Mouse (Mus musculus): ENCODE data around the gene B3gnt4.
A peak's percentile ranks its signal among the peaks of the same experiment; 100 is the strongest.
"Not testable (repeated sequence)": the region's sequence is repeated elsewhere in the genome, so short reads cannot be mapped to it uniquely, and the experiment has no call there.

The B3gnt4 gene

DNA sequence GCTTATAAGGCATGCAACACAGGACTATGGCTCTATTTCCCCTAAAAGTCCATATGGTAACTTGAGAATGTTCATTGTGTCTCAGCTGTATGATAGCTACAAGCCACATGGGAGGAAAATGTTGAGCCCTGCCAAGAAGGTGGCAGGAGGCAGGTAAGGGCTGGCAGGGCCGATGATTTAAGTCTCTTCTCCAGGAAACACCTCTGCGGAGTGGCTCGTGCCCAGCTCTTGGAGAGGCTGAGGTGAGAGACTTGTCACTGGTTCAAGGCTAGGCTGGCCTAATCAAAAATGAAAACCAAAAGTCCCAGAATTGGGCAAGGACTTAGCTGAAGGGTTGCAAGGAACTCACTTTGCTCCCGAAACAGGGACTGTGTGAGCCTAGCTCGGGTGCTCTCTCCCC, at the start of gene B3gnt4:
B3gnt4 (plus strand) TSS at position 301 of the 400 bp plus-strand sequence.
- no peak for DNase-seq (ENCODE audit: low read depth, low spot score)

DNA sequence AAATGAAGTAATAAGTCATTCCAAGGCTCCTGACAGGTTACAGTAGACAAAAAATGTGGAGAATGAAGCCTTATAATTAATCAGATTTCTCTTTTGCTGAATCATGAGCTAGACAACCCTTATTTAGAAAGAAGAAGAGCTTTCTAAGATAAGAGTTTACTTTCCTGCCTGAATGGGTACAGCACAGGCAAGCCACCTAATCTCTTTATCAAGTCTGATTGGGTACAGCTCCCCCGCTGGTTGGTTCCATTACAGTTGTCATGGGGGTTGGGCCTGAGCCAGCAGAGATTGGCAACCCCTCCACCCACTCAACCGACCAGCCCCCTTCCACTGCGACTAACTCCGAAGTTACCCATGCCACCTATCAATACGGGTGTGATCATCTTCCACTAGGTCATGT, 48.8 kb upstream of the B3gnt4 start:
- no peak for DNase-seq (ENCODE audit: low read depth, low spot score)

DNA sequence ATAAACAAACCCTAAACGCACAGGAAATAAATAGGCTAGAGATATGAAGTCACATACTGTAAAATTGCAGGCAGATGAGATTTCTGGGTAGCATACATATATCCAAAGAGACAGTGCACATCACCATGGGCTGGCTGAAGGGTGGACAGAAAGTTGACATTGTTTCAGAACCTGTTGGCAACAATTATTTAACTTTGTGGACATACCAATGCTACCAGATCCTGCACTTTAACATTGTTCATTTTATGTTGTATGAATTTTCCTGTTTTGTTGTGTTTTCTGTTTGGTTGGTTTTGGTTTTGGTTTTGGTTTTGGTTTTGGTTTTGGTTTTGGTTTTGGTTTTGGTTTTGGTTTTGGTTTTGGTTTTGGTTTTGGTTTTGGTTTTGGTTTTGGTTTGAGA, 45.6 kb upstream of the B3gnt4 start:
- DNase-seq (ENCODE audit: low read depth, low spot score), result no peak

DNA sequence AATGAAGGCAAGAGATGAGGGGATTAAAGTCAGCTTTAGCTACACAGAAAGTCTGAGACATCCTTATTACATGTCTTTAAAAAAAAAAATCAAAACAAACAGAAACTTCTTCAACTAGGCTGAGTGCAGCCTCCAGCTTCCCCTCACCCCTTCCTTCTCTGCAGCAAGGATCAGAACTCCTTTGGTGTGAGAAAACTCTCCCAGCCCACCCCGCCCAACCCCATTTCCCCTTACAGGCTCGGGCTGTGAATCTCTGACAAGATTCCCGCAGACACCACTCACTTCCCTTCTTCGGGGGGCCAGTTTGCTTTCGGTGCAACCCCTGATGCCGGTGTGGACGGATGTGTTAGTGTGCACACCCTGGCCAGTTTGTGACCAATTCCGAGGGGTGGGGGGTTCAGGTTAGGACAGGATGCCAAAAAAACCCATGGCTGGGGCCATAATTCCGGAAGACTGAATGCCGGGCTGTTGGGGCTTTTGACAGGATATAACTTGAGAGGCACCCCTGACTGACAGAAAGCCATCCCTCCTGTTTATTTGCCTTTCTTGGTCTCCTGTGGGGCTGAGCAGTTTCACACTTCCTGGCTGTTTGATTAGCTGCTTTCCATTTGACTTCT, 39.4 kb upstream of the B3gnt4 start:
- no peak for DNase-seq (ENCODE audit: low read depth, low spot score)

DNA sequence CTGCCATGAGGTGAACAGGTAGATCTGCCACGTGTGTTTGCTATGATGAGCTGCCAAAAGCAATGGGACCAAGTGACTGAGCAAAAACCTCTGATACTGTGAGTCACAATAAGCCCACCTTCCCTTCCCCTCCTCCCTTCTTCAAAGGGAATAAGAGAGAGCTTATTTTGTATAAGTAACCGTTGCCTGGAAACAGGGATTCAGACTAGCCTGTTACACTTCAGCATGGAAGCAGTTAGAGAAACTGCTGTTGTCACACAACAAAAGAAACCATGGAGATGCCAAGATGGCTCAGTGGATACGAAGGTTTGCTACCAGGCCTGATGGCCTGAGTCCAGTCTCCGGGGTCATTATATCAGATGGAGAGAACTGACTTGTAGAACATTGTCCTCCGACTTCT, 36.4 kb upstream of the B3gnt4 start:
- no peak for DNase-seq (ENCODE audit: low read depth, low spot score)

DNA sequence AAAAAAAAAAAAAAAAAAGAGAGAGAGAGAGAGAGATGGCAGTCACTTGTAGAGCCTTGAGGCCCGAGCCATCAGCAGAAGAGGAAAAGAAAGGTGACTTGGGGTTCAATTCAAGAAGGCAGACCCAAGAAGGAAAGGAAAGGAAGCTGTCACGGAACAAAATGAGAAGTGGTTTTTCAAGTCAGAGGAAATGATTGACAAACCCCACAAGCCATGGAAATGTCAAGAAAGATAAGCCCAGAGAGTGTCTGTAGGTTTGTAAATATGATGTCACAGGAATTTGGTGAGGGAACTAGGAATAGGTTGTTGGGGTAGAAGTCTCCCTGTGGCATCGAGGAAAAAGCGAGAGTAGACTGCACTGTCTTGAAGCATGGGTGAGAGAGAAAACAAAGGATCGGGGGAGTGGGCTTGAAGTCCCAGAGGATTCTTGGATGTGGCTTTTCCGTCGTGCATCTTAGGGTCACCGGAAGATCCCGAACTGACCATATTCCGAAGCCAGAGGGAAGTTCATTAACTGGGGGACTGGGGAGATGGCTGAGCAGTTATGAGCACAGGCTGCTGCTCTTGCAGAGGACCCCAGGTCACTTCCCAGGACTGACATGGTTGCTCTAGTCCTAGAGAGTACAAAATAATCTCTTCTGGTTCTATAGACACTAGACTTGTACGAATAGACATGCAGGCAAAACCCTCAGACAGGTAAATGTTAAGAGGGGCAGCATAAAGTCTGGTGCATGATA, 22.4 kb upstream of the B3gnt4 start:
- no peak for DNase-seq (ENCODE audit: low read depth, low spot score)

DNA sequence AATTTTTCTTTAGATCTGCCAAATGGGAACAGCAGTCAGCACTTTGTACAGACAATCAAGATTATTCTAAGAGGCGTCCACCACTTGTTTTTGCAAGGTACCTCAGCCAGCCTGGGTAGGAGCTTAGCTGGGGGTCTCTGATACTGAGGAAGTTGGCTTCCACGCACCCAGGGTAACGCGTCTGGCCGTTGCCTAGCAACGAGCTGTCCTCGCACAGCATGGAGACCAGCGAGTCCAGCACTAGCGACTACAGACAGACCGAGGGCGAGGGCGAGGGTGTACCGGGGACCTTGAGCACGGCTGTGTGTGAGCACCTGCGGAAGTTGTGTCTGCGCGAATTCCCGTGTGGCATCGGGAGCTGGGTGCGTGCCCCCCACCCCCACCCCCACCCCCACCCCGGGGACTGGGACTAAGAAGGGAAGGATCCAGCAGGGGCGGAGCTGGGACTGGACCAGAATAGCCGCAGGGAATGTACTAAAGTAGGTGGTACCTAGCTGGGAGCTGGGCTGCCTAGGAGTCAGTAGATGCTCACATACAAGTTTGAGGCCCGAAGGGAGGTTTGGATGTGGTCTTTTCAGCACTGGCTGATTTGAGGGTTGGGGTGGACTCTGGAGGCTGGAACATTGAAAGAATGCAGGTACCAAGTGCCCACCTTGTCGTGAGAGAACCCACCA, 21.0 kb upstream of the B3gnt4 start, which contains the start of the genes Lrrc43 and Il31:
Lrrc43 (plus strand) TSS at position 194 of the 674 bp plus-strand sequence.
Il31 (minus strand) TSS at position 378 of the 674 bp plus-strand sequence.
- no peak for DNase-seq (ENCODE audit: low read depth, low spot score)

DNA sequence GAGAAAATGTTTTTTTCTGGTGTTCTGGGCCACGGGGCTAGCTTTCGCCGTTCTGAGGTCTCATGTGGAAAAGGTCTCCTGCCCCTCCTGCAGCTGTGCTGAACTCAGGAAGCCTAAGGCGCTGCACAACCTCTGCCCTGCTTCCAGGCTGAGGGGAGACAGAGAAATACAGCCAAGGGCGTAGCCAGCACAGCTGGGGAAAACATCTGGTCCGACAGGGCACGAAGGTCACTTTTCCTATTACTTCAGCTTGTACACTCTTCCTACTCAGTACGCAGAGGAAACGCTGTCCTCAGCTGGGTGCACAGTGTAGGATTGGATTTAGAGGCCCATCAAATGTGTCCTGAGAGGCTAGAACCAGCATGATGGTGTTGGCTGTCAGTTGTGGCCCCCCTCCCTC, 20.3 kb upstream of the B3gnt4 start:
- no peak for DNase-seq (ENCODE audit: low read depth, low spot score)

DNA sequence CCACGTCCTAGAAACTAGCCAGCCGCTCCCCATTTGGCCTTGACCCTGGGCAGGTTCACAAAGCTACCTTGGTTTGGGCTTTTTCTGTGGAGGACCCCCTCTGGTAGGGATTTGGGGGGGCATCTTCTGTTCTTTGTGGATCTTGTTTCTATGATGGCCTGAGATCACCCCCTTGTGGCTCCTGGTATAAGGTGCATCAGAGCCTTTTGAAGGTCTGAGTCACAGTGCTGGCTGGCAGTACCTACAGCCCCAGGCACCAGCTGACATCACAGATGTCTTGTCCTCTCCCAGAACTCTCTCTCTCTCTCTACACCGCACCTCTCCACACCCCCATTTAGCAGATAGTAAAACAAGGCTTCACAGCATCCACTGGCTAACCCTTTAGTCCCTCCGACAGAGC, 10.5 kb upstream of the B3gnt4 start:
- DNase-seq (ENCODE audit: low read depth, low spot score), result no peak

DNA sequence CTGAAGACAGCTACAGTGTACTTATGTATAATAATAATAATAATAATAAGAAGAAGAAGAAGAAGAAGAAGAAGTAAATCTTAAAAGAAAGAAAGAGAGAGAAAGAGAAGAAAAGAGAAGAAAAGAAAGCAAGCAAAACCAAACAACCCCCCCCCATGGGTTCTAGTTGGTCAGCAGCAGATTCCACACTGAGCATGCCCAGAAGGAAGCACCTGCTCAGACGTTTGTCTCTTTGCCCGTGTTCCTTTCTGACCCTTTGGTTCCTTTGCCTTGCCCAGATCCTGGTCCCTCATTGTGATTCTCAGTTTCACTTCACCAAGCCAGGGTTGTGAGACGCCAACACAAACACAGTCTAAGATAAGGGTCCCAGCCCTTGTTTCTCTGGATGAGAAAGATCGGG, 8.3 kb upstream of the B3gnt4 start:
- DNase-seq (ENCODE audit: low read depth, low spot score), result no peak

DNA sequence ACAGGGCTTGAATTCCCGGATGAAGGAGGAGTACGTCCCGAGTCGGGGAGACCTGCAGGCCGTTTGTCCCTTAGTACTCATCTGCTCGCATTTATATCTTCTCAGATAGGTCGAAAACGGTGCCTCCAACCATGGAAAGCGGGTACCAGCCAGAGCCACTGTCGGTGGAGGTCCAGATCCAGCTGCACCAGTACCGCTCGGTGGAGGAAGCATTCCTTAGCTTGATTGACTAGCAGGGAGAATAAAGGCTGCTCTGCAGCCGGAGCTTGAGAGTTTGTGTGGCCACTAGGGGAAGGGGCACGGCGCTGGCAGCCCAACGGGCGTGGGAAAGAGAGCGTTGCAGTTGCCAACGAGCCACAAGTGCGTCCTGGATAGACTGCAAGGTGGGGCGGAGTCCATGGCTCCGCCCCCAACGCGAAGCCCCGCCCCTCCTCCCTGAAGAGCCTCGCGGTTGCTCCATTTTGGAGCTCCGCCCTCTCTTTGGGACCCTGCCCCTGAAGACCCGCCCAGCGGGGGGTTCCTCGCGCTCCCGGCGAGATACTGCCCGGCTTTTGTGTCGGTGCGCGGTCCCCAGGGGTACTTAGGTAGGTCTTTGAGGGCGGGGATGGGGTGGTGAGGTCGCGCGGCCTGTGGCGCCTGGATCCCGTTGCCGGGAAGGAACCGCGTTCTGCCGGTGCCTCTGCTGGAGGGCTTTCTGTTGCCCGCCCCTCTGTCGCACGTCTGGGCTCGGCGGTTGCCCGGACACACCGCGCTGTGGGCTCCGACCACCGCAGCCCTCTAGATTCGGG, 2.1 kb upstream of the B3gnt4 start:
- peak; percentile 78 for DNase-seq (ENCODE audit: low read depth, low spot score)

DNA sequence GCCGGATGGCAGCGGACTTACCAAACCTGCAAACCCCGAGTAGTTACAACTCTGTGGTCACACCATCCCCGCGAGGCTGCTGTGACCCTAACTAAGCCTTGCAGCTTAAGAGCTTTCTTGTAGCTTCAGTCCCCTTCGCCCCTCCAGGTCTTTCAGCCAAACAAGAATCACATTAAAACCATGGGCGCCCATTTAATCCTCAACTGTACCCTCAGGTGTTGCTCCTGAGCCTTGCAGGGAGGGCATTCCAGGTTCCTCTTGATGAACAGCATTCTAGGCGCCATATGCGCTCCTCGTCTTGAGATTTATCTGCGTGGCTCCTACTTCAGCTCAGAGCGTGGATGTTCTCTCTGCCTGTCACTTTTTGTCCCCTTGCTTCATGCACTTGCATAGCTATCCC, 1.3 kb upstream of the B3gnt4 start:
- no peak for DNase-seq (ENCODE audit: low read depth, low spot score)

DNA sequence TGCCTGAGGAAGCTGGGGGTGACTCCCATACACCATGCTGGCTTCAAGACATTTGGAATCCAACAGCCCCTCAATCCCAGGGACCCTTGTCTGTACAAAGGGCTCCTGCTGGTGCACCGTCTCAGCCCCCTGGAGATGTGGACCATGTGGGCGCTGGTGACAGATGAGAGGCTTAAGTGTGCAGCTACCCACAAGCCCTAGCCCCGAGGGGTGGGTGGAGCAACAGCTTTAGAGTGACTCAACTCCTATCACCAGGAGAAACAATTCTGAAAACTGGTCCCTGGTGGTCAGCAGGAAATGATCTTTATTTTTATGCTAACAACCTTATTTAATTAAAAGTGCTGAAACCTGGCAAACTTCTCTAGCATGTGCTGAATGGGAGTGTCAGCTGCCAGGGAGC, 1.2 kb downstream of the B3gnt4 start:
- DNase-seq (ENCODE audit: low read depth, low spot score), result not testable (repeated sequence)

DNA sequence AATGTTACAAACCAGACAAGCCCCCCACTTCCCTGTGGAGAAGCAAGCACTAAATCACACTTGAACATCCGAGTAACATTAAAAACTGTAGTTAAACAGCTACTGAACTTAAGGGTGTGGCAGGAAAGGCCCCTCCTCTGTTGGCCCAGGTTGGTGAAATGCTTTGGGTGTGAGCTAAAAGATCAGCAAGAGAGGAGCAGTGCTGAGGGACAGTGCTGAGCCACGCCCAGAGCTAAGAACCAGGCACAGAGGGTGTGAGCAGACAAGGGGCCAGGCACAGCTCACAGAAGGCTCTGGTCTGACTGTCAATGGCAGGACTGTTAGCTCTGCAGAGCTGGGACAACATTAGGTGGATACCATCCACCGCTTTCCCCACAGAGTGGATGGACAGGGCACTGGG, 1.8 kb downstream of the B3gnt4 start:
- no peak for DNase-seq (ENCODE audit: low read depth, low spot score)

DNA sequence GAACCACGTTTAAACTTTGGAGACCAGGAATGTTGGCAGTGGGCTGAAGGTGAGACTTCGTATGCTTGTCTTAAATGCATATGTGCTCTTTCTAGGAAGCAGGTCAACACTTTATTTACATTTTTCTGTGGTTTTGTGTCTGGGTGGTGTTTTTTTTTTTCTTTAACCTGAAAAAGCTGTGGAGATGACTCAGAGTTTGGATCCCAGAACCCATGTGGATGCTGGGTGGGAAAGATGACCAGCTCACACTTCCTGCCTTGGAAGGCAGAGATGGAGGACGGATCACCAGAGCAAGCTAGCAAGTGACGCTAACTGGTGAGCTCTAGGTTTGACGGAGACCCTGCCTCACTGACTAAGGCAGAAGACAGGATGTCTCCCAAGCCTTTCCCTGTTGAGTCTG, 4.6 kb downstream of the B3gnt4 start:
- no peak for DNase-seq (ENCODE audit: low read depth, low spot score)

DNA sequence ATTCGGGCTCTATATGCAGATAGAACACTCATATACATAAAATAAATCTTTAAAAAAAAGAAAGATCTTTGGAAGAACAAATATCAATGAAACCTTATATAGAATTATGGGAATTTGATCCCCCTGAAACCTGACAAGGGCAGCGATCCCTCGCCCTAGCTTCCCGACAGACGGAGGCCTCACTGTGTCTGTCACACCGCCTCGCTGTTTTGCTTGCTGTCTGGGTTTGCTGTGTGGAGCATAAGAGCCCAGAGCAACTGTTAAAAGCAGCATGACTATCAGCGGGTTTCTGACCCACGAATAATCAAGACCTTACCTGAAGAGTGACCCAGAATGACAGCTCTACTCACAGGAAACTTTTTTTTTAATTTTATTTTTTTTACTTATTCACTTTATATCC, 10.4 kb downstream of the B3gnt4 start:
- DNase-seq (ENCODE audit: low read depth, low spot score), result no peak

DNA sequence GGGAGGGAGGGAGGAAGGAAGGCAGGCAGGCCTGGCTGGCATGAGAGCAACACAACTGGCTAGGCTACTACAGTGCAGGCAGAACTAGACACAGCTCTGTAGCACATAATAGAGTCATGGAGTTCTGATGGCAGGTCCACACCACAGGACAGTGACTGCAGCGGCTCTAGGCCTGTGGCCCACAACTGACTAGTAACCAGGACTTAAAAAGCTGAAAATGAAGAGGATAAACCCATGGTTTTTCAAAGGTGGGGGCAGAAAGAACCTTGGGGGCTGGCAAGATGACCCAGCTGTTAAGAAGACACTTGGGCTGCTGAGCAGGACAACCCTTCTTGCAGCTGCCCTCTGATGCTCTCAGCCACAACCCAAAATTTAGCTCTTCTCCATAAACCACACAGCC, 11.4 kb downstream of the B3gnt4 start:
- no peak for DNase-seq (ENCODE audit: low read depth, low spot score)

DNA sequence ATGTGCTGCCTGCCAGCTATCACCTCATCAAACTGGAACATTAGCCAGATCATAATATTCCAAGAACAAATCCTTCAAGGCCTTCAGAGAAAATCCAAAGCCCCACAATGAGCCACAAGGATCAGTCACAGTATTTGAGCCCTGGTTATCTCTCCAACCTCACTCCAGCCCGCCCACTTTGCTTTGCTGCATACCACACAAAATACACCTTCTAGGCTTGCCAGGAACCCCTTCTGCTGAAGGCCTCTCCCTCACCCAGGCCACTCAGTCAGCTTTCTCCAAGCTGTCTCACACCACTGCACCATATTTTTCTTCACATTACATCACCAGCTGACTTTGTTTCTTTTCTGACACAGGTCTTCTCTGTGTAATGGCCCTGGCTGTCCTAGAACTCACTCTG, 11.9 kb downstream of the B3gnt4 start:
- DNase-seq (ENCODE audit: low read depth, low spot score), result no peak

DNA sequence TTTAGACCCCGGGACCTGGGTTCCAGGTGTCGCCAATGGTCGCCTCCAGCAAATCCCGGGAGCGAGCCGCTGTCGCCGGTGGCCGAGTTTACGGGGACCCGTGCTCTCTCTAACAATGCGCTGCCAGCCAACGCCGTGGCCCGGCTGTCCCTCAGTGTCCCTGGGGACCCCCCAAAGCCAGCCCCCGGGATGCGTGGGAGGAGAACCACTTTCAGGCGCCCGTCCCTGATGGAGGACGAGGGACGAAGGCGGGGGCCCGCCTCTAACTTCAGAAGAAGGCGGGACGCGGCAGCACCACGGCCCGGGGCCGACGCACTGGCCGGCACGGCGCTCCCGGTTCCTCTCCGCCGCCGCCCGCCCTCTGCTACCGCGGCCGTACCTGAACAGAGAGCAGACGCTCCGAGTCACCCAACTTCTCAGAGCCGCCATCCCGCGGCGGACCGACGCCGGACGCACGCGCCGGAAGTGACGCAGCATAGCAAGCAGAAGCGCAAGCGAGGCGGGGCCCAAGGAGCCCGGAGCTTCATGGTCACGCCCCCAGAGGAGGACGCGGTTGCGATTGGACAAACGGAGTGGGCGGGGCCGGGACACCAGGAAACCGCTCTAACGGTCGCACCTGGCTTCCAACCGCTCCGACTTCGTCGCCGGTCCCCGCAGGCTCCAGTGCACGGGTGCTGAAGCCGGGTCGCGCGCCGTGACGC, 13.6 kb downstream of the B3gnt4 start, which contains the start of gene Diablo:
Diablo (minus strand) TSS at position 485 of the 701 bp plus-strand sequence.
- peak; percentile 93 for DNase-seq (ENCODE audit: low read depth, low spot score)

DNA sequence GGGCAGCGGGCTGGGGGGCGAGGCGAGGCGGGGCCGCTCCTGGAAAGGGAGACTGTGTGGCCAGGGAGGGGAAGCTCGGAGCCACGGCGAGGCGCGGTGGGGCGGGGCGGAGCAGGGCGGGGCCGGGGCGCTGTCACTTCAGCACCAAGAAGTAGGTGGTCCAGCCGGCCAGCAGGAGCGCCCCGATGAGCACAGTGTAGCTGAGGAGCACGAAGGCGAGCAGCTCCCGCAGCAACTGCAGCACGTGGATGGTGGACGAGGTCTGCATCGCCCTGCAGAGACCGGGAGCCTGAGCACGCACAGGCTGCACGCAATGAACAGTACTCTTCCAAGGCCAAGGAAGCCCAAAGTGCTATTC, 14.1 kb downstream of the B3gnt4 start:
- no peak for DNase-seq (ENCODE audit: low read depth, low spot score)

DNA sequence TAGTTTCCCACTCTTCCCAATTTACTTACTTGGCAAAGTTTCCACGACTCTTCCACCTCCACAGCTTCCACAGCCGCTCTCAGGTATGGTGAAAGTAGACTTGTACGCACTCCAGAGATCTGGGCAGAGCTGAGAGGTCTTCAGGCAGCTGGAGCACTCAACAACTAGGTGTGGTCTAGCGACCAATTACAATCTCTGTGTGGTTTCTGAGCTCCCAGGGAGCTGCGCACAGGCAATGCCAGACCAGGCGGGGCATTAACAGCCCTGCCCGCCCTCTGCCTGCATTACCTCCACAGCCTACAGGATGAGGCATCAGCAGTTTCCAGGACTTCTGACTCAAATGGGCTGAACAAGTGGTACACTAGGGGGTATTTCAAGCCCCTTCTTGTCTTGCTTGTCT, 15.0 kb downstream of the B3gnt4 start, which contains the start of gene Gm49027:
Gm49027 (minus strand) TSS at position 208 of the 400 bp plus-strand sequence.
- DNase-seq (ENCODE audit: low read depth, low spot score), result no peak

All from brain, embryonic 18.5 days (tissue).